Mouse (Mus musculus): ENCODE measurements around the gene Tbc1d5. TPM values are rescaled to one million over a fixed set of nuclear protein-coding genes. Genes with fewer than 3 reads are reported as not detected.
A peak's percentile ranks its signal among the peaks of the same experiment; 100 is the strongest.

Gene Tbc1d5
- polyA plus RNA-seq, 1 experiment: 19.9 TPM

DNA sequence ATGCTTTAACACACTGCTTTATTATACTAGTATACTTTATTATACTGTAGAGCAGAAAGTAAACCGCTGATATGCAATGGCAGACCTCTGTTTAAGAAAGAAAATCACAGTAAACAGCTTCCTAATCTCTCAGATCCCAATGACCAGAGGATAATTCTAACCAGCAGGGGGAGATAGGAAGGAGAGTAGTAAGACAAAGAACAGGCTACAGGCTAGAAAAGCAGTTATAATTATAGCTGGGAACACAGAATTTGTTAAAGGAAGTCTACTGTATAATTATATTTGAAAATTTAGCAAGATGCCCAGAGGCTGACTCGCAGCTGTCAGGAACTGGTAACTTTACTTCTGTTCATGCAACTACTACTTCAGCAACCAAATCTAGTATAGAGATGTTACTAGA lies 68.0 kb downstream of the Tbc1d5 start:
- peak in 1 of 2 experiments; percentile 77 for DNase-seq (ENCODE audit: extremely low spot score in 1 of 2, low spot score in 1 of 2)

DNA sequence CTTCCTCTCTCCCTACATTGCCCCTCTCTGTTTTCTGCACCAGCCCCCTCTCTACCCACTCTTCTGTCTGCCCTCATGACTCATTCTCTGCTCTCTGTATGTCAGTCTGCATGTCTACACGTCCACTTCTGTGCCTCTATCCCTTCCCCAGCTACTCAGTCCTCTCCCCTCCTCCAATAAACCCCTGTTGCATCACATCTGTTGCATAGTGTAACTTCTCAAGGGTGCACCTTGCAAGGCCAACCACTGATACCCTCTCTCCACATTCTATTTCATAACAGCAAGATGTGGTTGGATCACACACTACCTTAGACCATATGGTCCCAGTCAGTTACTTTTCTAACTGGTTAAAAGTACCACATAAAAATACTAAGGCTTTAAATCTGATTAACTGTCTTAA lies 74.9 kb downstream of the Tbc1d5 start:
- DNase-seq (ENCODE audit: extremely low spot score in 1 of 2, low spot score in 1 of 2): no peak

DNA sequence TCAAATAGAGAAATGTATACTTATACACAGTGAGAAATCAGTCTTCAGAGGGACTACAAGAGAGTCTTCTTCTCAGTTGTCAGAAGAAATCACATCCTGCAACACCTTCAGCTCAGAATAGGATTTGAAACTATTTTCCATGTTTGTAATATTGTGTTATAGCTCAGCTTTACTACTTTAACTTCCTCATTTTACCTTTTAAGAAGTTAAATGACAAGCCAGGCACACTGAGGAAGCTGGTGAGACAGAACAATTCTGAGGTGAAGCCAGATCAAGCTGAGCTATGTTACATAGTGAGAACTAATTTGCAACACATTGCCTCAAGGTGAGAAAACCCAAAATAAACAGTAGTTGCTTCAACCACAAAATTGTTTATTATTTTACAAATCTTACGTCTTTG lies 135.3 kb downstream of the Tbc1d5 start:
- DNase-seq (ENCODE audit: extremely low spot score in 1 of 2, low spot score in 1 of 2): no peak

DNA sequence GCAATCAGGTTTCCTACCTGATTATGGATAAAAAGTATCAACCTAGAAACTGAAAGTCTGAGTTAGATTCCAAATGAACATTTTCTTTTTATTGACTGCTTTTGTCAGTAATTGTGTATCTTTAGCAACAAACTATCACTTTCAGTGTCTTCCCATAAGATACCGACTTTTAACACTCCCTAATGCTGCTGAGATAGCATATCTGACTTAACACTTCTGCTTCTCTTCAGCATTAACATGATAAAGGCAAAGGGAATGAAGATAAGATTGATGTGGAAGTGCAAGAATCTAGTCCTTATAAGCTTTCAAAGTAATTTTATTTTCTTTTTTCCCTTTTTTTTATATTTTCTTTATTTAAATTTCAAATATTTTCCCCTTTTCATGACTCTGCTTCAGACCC lies 138.3 kb downstream of the Tbc1d5 start:
- DNase-seq (ENCODE audit: extremely low spot score in 1 of 2, low spot score in 1 of 2): no peak

DNA sequence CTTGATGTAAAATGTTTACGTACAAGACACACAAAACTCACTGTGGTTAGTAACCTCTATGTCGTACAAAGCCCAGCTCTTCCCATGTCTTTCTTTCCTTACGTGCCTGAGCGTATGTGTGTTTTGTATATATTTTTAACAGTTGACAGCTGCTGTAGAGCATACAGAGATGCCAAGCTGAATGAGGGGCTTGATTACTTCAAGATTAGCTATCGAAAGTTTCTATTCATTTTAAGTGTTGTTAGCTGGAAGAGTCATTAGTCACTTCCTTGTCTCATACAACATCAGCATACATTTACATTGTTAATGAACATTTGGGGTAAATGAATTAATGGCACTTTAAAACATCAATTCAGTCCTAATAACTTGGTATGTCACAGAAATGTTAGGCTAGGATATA lies 155.9 kb downstream of the Tbc1d5 start:
- DNase-seq (ENCODE audit: extremely low spot score in 1 of 2, low spot score in 1 of 2): no peak

DNA sequence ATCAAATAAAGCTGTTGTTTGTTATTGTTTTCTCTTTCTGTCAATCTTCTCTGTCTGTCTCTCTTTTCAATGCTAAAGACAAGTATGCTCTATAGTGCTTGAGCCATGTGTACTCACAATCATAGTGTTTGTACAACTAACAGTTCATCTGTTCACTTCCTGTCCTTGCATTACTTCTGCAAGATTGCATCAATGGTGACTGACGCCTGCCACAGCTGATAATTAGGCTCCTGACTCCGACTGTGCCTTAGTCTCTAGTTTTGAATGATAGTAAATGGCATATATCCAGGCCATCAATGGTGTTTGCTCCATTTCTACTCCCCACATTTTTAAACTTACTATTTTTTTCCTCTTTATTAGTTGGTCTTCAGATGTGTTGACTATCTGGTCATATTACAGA lies 162.8 kb downstream of the Tbc1d5 start:
- DNase-seq (ENCODE audit: extremely low spot score in 1 of 2, low spot score in 1 of 2): no peak

DNA sequence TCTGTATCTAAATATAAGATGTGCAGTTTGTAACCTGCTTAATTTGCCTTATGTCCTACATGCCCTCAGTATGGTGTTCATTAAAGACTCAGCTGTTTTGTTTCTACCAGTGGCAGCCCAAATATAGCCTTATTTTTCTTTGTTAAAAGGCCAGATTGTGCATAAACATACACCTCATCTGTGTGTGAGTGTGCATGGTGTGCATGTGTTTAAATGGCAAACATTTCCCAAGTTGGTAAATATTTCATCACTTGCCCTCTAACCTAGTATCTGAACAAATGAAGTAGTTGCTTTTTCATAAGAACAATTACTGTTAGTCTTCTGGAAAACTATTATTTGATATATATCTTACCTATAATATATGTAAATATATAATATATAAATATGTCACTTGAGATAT lies 165.2 kb downstream of the Tbc1d5 start:
- DNase-seq (ENCODE audit: extremely low spot score in 1 of 2, low spot score in 1 of 2): no peak

DNA sequence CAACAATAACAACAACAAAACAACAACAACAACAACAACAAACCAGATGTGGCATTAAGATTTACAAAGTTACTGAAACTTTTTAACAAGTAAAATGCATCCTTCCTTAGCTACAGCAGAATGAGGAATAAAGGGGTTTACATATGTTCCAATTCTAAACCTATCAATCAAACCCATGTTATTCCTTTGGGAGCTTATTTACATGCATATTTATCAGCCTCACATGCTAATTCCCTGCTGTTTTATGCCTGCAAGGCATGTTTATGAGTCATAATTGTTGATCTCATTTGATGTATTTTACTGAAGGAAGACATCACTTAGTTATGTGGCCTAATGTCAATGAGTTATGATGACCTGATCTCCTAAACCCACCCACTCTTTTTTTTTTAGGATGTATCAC lies 176.0 kb downstream of the Tbc1d5 start:
- DNase-seq (ENCODE audit: extremely low spot score in 1 of 2, low spot score in 1 of 2): no peak

DNA sequence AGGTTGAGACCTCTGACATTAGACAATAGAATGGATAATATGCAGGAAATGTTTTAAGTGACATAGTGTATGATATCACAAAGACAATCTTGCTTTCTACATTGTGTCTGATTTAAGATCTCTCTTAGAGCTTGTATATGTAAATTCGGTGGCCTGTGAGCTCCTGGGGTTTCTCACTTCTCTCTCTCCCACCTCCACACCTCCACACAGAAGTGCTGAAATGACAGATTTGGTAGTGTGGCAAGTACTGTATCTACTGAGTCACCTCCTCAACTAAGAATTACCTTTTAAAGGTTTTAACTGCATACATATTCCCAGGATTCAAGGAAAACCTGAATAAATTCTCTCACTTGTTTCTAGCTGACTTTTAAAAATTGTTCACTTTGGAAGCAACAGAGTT lies 180.9 kb downstream of the Tbc1d5 start:
- no peak for DNase-seq (ENCODE audit: extremely low spot score in 1 of 2, low spot score in 1 of 2)

DNA sequence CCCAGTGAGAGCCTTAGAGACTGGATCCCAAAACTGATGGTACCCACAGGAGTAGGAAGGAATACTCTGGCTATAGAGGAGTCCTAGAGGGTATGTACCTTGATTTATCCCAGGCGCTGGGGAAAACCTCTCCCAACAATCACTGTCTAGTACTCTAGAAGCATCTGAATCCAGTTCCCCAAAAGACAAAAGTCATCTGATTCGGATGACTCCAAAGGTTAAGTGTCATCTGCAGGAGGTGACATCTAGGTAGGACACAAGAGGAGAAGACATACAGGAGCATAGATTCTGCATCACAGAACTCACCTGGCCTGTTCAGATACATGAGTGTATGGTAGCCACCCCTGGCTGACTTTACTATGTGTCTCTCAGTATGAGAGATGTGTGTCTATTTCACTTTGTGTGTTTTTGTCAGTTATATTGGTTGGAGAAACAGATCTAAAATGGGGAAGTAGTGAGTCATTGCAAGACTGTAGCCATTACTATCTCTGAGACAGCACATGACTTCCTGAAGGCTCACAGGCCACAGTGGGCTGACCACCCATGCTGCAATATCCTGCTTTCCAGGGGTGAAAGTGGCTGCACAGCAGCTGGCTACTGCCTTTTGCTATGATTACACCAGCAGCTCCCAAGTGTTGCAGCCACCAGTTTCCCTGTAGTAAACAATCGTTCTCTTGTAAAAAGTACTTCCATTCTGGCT lies 185.7 kb downstream of the Tbc1d5 start:
- DNase-seq (ENCODE audit: extremely low spot score in 1 of 2, low spot score in 1 of 2): no peak

DNA sequence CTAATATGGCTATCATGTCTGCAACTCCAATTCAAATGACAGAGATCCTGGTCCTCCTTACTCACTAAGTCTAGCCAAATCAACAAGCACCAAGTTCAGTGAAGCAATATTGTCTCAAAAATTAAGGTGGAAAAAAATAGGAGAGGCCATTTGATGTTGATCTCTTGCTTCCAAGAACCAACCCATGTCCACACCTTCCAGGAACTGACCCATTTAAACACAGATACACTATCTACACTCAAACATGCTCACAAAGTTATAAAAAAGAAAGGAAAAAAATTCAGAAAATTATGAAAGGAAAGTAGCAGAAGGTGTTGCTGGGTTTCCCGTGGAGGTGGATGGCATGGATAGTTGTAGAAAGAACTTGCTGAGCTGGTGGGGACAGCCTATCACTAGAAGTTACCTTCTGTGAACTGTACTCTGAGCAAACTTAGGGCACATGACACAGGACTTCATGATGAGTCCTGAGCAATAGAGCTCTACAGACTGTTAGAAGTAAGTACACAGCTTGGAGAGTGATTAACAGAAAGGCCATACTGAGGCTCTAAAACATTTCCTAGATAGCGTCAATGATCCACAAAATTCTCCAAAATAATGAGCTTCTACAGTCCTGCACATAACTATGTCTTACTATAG lies 188.3 kb downstream of the Tbc1d5 start:
- no peak for DNase-seq (ENCODE audit: extremely low spot score in 1 of 2, low spot score in 1 of 2)

DNA sequence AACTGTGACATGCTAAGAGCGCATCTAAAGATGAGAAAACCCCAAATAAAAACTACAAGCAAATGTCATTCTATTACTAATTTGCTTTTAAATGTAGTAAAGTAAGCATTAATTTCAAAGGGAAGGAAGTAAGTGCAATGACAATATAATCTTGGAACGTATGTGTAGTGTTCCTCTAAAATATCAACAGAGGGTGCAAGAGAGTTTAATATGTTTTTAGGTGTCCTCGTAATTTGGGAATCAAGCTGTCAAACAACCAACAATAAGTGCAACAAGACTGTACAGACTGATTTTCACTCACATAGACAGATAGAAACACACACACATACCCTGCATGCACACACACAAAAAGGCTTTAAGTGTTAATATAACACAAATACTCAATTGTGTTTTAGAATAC lies 191.2 kb downstream of the Tbc1d5 start:
- DNase-seq (ENCODE audit: extremely low spot score in 1 of 2, low spot score in 1 of 2): no peak

DNA sequence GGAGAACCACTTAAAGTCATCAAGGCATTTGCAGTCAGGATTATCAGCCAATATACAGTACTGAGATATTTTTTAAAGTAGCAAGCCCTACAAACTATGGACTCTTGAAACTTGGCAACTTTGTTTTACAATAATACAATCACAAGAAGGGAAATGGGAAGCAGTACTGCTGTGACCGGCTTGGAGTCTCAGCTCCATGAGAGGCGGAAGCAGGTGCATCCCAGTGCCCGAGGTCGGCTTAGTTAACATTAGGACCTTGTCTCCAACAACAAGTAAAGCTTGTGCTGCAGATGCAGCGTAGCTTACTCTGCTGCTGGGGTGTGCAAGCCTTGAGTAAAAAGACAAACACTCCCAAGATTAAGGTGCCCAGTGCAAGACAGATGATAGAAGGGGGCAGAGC lies 197.2 kb downstream of the Tbc1d5 start:
- no peak for DNase-seq (ENCODE audit: extremely low spot score in 1 of 2, low spot score in 1 of 2)

DNA sequence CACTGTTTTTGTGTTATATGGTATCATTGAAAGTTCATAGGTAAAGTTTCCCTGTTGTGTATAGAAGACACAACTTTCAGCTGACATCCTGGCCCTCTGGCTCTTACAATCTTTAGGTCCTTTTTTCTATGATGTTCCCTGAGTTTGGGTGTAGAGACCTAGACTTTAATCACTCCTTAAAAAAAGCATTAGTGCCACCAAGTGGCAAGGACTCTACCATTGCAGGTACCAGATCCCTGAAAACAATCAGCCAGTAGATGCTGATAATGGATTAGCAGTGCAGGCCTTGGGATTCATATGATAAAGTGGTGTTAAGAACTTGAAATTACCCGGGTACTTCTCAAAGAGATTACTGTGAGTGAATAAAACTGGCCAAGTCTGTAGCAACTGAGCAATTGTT lies 207.0 kb downstream of the Tbc1d5 start:
- peak in 1 of 2 experiments; percentile 53 for DNase-seq (ENCODE audit: extremely low spot score in 1 of 2, low spot score in 1 of 2)

DNA sequence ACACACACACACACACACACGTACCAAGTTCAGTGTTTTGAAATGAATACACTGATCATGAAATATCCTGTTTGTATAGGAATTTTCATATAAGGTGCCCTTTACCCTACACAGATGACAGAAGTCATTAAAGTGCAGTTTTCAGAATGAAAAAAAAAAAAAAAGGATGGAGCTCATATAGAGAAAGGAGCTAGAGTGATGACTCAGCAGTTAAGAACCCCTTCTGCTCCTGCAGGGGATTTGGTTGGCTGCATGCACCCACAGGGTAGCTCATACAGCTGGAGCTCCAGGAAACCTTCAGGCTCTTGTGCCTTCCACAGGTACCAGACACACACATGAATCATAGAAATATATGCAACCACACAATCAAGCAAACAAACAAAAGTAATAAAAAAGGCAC lies 213.0 kb downstream of the Tbc1d5 start:
- no peak for DNase-seq (ENCODE audit: extremely low spot score in 1 of 2, low spot score in 1 of 2)

DNA sequence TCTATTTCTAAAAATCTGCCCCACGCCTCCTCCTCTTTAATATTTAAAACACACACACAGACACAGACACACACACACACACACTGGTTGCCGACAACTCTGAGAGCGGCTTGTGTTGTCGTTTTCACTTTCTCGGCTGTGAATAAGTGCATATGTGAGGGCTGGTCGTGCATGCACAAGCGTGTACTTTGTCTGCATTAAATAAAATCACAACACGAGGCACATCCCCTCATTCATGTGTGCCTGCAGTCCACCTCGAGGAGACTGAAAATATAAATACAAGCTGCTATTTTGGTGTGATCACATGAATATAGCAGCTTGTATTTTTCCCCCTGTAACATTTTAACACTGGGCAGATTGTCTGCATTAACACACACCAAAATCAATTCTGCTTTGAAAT lies 224.8 kb downstream of the Tbc1d5 start:
- DNase-seq (ENCODE audit: extremely low spot score in 1 of 2, low spot score in 1 of 2): no peak

DNA sequence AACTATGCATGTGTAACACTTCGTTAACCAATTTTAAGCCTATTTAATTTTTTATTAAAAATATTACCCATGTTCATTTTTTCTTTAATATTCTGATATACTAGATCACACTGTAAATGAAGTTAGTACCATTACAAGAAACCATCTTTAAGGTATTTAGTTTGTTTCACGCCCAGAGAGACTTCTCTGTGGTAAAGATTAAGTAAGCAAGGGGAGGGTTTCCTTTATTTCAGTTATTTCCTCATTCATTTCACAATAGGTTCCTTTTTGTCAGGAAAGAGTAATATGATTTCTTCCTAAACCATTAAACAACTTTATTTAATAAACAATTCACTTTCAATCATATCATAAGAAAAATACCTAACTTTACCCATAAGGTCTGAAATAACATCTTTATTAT lies 256.8 kb downstream of the Tbc1d5 start:
- DNase-seq (ENCODE audit: extremely low spot score in 1 of 2, low spot score in 1 of 2): no peak

DNA sequence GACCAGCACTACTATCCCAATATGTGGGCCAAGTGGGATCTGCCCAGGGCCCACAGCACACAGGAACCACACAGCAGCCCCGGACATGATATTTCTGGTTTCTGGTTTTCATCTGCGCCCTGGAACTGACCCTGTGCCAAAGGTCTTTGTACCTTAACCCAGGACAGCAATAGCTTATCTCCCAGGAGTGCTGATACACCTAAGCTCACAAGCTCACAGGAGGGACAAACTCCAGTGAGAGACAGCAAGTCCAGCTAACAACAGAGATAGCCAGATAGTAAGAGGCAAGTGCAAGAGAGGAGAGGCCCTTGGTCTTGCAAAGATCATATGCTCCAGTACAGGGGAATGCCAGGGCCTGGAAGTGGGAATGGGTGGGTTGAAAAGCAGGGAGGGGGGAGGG lies 263.9 kb downstream of the Tbc1d5 start:
- DNase-seq (ENCODE audit: extremely low spot score in 1 of 2, low spot score in 1 of 2): no peak

DNA sequence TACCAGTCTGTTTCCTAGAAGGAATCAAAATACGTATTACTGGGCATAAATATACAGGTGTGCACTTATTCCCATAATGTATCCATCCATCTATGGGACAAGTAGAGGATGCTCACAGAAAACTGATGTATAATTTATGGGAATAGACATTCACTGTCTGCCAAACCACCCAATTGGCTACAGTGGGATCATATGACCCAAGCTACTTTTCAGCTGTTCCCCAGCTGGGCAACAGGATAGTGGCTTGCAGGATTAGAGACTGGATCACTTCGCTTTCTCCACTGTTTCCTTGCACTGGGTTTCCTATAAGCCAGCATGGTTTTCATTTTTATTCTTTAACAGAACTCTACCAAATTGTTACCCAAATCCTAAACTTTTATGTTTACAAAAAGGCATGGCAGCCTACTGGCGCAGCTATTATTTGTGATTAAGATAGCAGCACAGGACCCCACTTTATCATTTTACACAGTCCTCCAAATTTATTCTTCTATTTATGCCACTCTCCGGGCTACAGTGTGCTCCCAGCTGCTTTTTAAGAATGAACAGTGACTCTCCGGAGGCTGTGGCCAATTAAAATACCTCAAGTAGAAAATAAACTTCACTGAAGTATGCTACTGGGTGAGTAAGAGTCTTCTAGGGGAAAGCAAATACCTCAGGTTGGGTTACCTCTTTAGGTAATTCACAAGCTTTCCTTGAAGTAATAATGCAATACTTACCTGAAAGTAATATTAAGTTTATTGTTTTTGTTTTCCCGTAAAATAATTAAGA lies 270.4 kb downstream of the Tbc1d5 start:
- DNase-seq (ENCODE audit: extremely low spot score in 1 of 2, low spot score in 1 of 2): no peak

DNA sequence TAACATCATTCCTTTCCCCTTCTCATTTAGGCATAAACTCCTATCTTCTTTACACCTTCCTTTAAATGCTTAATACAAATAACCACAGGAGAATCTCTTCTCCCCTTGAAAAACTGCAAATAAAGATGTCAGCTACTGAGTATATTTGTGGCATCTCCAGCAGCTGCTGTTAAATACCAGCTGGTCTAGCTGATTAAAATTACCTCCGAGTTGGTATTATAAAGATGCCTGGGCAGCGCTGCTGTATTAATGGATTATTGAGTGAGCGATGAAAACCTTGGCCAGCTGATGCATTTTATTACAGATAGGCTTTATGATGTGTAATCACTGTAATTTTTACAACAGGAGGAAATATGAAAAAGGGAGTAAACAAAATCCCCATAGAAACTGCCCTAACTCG lies 271.0 kb downstream of the Tbc1d5 start:
- no peak for DNase-seq (ENCODE audit: extremely low spot score in 1 of 2, low spot score in 1 of 2)

DNA sequence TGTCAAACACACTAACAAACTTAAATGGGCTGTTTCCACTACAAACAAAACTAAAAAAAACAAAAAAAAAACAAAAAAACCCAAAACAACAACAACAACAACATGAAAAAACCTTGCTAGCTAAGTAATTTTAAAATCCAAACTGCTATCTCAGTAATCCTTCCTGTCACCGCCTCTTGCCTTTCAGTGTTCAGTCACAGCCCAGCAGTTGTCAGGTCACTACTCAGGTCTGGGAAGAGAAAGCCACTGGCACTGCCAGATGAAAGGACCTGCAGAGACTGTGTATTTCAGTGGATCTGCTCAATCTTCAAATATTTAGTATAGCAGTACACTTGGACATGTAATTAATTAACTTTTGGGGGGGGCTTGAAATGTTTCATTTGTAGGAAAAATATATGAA lies 272.5 kb downstream of the Tbc1d5 start:
- DNase-seq (ENCODE audit: extremely low spot score in 1 of 2, low spot score in 1 of 2): no peak

DNA sequence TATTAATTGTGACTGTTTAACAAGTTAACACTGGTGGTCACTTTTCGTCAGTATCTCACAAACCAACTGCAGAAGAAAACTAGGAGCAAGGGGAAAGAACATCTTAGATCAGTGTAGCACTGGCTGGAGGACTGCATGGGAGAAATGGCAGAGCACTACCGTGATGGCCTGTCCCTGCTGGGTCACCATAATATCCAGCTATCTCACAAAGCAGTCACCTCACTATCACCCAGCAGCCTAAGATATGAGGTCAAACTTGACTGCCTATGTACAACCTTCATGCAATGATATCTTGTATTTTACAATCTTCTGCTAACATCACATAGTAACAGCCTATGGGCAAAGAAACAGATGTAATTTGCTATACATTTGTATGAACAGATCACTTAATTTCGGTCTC lies 274.7 kb downstream of the Tbc1d5 start:
- DNase-seq (ENCODE audit: extremely low spot score in 1 of 2, low spot score in 1 of 2): no peak

Measured in frontal cortex, adult 2 months (tissue).